Mouse (Mus musculus): ENCODE data around the gene Mdm4. TPM values are rescaled to one million over a fixed set of nuclear protein-coding genes. Genes with fewer than 3 reads are reported as not detected.

Mdm4 gene
- polyA plus RNA-seq (2016; fragmentation: Nextera tagmentation; extraction: Ambion mirVana), result 31.3 and 35.5 TPM in 2 replicates

- Histone ChIP-seq H3K9me3 (replicated peaks) (no peaks in the 10 kb centered on the region), H3K36me3 (no peaks in the 10 kb centered on the region), H3K27me3 (replicated peaks) (no peaks in the 10 kb centered on the region), H3K4me2 (no peak within 1 kb of the TSS), H3K4me3 (no peak within 1 kb of the TSS), H3K27ac (ENCODE audit: poor library complexity, severe bottlenecking) (no peak within 1 kb of the TSS), H3K9ac (no peak within 1 kb of the TSS), H3K4me1 (replicated peaks) (peaks cover 7% of the 10 kb centered on the region; the same call in 1 of the 2 replicates)
- ATAC-seq (ENCODE audit: insufficient number of reproducible peaks, low FRiP score), result no peak
- WGBS, result 91% methylated on average over 5 of the region's 5 CpGs
Observed at GRCm38 (mm10) chr1:133030461-133030860, at the start of gene Mdm4. Mdm4 (minus strand) TSS chr1:133030561.

DNA sequence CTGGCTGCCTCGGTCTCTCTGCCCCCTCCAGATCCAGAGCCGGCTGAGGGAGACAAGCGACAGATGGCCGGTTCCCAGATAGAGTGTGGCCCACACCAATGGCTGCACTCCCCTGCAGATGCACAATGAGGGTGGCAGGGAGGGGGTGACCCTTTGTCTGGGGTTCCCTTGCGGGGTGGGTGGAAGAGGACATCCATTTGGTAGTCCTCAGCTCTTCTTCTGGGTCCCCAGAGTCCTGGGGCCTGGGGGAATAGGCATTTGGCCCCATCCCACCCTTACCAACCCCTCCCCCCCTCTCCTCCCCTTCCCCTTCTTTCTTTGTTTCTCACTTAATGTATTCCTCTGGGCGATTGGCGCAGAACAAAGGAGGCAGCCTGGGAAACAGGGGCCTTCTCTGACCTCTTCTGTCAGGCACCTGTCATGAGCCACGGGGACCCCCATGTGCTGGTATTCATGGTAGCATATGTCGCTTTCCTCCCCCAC is 49.8 kb upstream of the Mdm4 start:
- Histone ChIP-seq H3K27me3 (replicated peaks) (no peaks in the 10 kb centered on the region), H3K4me2 (no peak overlapping the region), H3K4me3 (no peak overlapping the region), H3K9ac (no peak overlapping the region), H3K36me3 (peaks cover 72% of the 10 kb centered on the region), H3K4me1 (replicated peaks) (peaks cover 46% of the 10 kb centered on the region), H3K27ac (ENCODE audit: poor library complexity, severe bottlenecking) (no peak overlapping the region), H3K9me3 (replicated peaks) (no peaks in the 10 kb centered on the region)
- ATAC-seq (ENCODE audit: insufficient number of reproducible peaks, low FRiP score), result no peak
- 51% methylated on average over 9 of the region's 9 CpGs for WGBS

- no peak overlapping the region for H3K4me2 ChIP-seq
- no peaks in the 10 kb centered on the region for H3K9me3 ChIP-seq (replicated peaks)
- H3K9ac ChIP-seq, result no peak overlapping the region
- peaks cover 41% of the 10 kb centered on the region for H3K4me1 ChIP-seq (replicated peaks)
- no peak for ATAC-seq (ENCODE audit: insufficient number of reproducible peaks, low FRiP score)
- 80% methylated on average over 7 of the region's 7 CpGs for WGBS
- peaks cover 71% of the 10 kb centered on the region for H3K36me3 ChIP-seq
- no peak overlapping the region for H3K4me3 ChIP-seq
- H3K27me3 ChIP-seq (replicated peaks), result no peaks in the 10 kb centered on the region
- H3K27ac ChIP-seq (ENCODE audit: poor library complexity, severe bottlenecking), result no peak overlapping the region
Observed at GRCm38 (mm10) chr1:133079509-133079908, 49.1 kb upstream of the Mdm4 start.

GRCm38 (mm10) chr1:133078338-133078727 is 48.0 kb upstream of the Mdm4 start:
- WGBS, result 71% methylated on average over 1 of the region's 1 CpGs
- peak overlapping the region; percentile 20; the same call in 1 of the 2 replicates for H3K27ac ChIP-seq (ENCODE audit: poor library complexity, severe bottlenecking)
- H3K4me3 ChIP-seq, result no peak overlapping the region
- no peaks in the 10 kb centered on the region for H3K9me3 ChIP-seq (replicated peaks)
- ATAC-seq (ENCODE audit: insufficient number of reproducible peaks, low FRiP score), result no peak
- H3K9ac ChIP-seq, result no peak overlapping the region
- H3K4me2 ChIP-seq, result no peak overlapping the region
- H3K27me3 ChIP-seq (replicated peaks), result no peaks in the 10 kb centered on the region
- peaks cover 75% of the 10 kb centered on the region for H3K36me3 ChIP-seq
- H3K4me1 ChIP-seq (replicated peaks), result peaks cover 40% of the 10 kb centered on the region

DNA sequence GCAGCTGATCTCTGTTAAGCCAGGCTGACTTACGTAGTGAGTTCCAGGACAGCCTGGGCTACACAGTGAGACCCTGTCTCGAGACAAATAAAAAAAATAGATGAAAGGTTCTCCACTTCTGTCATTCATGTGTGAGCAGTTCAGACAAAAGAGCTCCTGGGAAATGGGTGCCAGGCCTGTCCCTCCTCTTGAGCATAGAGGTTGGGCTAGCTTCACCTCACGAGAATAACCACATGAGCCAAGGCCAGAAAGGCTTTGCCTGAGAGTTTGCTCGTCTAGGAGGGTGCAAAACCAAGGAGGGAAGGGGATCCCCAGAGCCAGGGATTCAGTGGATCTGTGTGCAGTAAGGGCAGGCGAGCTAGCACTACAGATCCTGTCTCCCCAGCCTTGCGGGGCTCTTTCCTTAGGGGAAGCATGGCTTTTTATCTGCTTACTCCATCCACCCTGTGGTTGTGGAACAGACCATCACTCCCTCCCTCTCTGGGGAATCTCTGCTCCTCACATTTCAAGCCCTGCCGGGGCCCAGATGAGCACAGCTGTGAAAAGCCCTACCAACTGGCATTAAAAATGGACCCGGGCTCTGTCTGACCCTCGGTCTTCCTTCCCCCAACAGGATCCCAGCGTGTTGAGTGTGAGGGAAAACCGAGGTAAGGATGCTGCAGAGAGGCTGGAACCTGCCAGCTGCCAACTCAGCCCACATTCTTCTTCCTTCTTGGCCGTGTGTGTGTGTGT is 47.4 kb upstream of the Mdm4 start:
- no peak overlapping the region for H3K4me2 ChIP-seq
- ATAC-seq (ENCODE audit: insufficient number of reproducible peaks, low FRiP score), result no peak

DNA sequence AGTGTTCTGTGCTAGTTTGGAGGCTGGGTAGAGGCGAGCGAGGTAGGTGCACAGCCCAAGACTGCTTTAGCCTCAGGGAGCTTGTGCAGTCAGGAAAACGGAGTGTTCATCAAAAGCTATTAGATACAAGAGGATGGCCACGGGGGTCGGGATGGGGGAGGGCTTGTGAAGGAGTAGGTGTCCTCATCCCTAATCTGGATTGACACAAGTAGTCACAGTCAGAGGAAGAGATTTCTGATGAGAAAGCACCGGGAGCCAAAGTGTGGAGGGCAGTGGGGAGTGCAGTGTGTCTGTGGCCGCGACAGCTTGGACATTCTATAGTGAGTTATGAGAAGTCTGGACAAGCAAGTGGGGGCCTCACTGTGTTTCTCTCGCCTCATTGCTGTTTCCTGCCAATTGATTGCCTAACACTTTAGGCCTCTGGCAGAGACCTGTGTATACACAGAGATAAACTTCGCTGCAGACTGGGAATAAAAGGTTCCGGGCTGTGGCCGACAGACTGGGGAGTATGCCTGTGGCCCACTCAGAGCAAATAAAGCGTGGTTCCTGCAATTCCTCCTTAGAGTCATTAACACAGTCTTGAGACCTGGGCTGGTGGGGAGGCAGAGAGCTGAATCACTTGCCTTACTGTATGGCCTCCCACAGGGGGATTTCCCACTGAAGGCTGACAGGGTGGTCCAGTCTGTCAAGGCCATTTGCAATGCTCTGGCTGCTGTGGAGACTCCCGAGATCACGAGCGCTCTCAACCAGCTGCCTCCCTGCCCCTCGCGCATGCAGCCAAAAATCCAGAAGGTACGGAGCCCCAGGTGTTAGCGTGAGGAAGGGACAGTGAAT is 46.5 kb upstream of the Mdm4 start:
- Histone ChIP-seq H3K4me2 (no peak overlapping the region), H3K9ac (no peak overlapping the region), H3K27ac (ENCODE audit: poor library complexity, severe bottlenecking) (peak overlapping the region; percentile 71), H3K4me3 (no peak overlapping the region), H3K36me3 (peaks cover 64% of the 10 kb centered on the region), H3K27me3 (replicated peaks) (no peaks in the 10 kb centered on the region), H3K4me1 (replicated peaks) (peaks cover 47% of the 10 kb centered on the region), H3K9me3 (replicated peaks) (no peaks in the 10 kb centered on the region)
- 43% methylated on average over 20 of the region's 20 CpGs for WGBS
- ATAC-seq (ENCODE audit: insufficient number of reproducible peaks, low FRiP score), result peak; percentile 46; the same call in 1 of the 2 replicates

More for the DNA sequence above, 47.4 kb upstream of the Mdm4 start:
- H3K36me3 ChIP-seq, result peaks cover 69% of the 10 kb centered on the region
- WGBS, result 54% methylated on average over 11 of the region's 12 CpGs
- peaks cover 41% of the 10 kb centered on the region for H3K4me1 ChIP-seq (replicated peaks)
- no peaks in the 10 kb centered on the region for H3K27me3 ChIP-seq (replicated peaks)
- H3K4me3 ChIP-seq, result no peak overlapping the region
- peak overlapping the region; percentile 71 for H3K27ac ChIP-seq (ENCODE audit: poor library complexity, severe bottlenecking)
- no peak overlapping the region for H3K9ac ChIP-seq
- no peaks in the 10 kb centered on the region for H3K9me3 ChIP-seq (replicated peaks)

DNA sequence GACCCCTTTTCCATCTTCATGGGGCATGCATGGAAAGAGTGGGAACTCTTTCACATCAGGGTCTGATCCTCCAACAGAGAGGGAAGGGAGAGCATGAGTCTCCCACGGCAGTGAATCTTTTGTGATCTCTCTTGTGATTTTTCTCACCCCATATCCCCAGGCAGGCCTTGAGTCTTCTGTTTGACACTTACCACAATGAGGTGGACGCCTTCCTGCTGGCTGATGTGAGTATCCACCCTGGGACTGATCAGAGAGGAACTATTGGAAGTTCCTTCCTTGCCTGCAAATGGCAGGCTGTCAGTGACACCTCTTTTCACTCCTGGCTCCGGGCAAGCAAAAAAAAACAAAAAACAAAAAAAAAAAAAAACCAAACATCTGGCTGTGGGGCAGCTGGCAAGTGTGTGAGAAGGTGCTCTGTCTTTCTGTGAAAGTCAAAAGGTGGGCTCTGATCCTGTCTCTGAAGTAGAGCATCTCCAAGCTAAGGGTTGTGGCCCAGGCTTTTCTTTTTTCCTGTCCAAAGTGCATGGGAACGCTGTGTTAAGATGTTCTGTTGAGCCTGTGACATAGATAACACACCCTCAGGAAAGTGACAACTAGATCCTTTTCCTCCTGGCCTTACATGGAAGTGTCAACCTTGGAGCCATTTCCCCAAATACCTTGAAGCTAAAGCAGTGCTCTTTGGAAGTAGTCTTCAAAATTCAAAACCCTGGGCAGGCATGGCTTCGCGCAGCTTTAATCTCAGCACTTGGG is 45.5 kb upstream of the Mdm4 start:
- Histone ChIP-seq H3K4me1 (replicated peaks) (peaks cover 57% of the 10 kb centered on the region), H3K4me3 (no peak overlapping the region), H3K27ac (ENCODE audit: poor library complexity, severe bottlenecking) (peak overlapping the region; percentile 71), H3K36me3 (peaks cover 56% of the 10 kb centered on the region), H3K4me2 (no peak overlapping the region), H3K9me3 (replicated peaks) (no peaks in the 10 kb centered on the region), H3K27me3 (replicated peaks) (no peaks in the 10 kb centered on the region), H3K9ac (no peak overlapping the region)
- ATAC-seq (ENCODE audit: insufficient number of reproducible peaks, low FRiP score), result no peak
- 58% methylated on average over 6 of the region's 6 CpGs for WGBS

DNA sequence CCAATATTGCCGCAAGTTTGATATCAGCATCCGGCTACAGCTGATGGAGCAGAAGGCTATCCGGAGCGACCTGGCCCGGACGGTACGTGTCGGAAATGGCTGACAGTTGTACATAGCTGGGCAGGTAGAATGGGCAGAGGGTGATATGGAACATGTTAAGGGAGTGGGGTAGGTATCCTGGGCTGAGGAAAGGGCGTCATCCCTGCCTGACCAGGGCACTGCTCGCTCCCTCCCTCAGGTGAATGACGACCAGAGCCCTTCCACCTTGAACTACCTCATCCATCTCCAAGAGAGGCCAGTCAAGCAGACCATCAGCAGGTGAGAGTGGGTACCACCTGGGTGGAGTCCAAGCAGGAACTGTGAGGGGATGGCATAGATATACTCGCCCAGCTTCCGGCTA is 44.2 kb upstream of the Mdm4 start:
- peaks cover 70% of the 10 kb centered on the region for H3K4me1 ChIP-seq (replicated peaks)
- WGBS, result 86% methylated on average over 13 of the region's 13 CpGs

DNA sequence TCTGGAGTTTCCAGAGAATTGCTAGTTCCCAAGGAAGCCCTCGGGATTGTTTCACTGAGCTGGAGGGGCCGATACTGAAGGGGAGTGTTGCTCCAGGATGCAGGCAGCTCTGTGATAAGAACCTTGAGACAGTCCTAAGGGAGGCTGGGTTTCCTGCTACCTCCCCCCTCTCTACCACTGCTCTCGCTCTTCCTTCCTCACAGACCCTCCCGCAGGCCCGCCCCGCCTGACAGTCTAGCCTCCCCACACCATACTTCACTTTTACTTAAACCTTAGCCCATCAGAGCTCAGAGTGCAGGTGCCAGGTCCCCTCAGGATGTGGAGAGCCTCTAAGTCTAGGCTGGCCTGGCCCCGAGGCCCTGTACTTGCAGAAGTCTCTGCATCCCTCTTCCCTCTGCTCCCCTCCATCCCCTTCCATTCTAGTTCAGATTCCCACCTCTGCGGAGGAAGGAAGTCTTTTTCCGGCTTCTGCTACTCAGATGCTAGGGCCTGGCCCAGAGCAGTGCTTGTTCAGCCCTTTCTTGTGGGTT is 43.0 kb upstream of the Mdm4 start:
- H3K9me3 ChIP-seq (replicated peaks), result no peaks in the 10 kb centered on the region
- H3K27me3 ChIP-seq (replicated peaks), result no peaks in the 10 kb centered on the region
- peak; percentile 79 for ATAC-seq (ENCODE audit: insufficient number of reproducible peaks, low FRiP score)
- 19% methylated on average over 9 of the region's 9 CpGs for WGBS
- H3K4me1 ChIP-seq (replicated peaks), result peaks cover 82% of the 10 kb centered on the region
- H3K36me3 ChIP-seq, result peaks cover 32% of the 10 kb centered on the region
- H3K9ac ChIP-seq, result 0 out of 2 replicates have a peak overlapping the region, but pooled peaks have one; percentile 5
- no peak overlapping the region for H3K4me3 ChIP-seq
- peak overlapping the region; percentile 89 for H3K27ac ChIP-seq (ENCODE audit: poor library complexity, severe bottlenecking)
- no peak overlapping the region for H3K4me2 ChIP-seq

More for the DNA sequence above, 44.2 kb upstream of the Mdm4 start:
- Histone ChIP-seq H3K27ac (ENCODE audit: poor library complexity, severe bottlenecking) (peak overlapping the region; percentile 72; the same call in 1 of the 2 replicates), H3K27me3 (replicated peaks) (no peaks in the 10 kb centered on the region), H3K9me3 (replicated peaks) (no peaks in the 10 kb centered on the region), H3K9ac (no peak overlapping the region), H3K4me3 (no peak overlapping the region), H3K4me2 (no peak overlapping the region), H3K36me3 (peaks cover 43% of the 10 kb centered on the region)
- no peak for ATAC-seq (ENCODE audit: insufficient number of reproducible peaks, low FRiP score)

GRCm38 (mm10) chr1:133071666-133072381 is 41.5 kb upstream of the Mdm4 start:
- no peak overlapping the region for H3K4me2 ChIP-seq
- no peaks in the 10 kb centered on the region for H3K27me3 ChIP-seq (replicated peaks)
- H3K36me3 ChIP-seq, result peaks cover 25% of the 10 kb centered on the region
- no peaks in the 10 kb centered on the region for H3K9me3 ChIP-seq (replicated peaks)
- H3K27ac ChIP-seq (ENCODE audit: poor library complexity, severe bottlenecking), result peak overlapping the region; percentile 89
- peaks cover 83% of the 10 kb centered on the region for H3K4me1 ChIP-seq (replicated peaks)
- ATAC-seq (ENCODE audit: insufficient number of reproducible peaks, low FRiP score), result no peak
- H3K9ac ChIP-seq, result 0 out of 2 replicates have a peak overlapping the region, but pooled peaks have one; percentile 31
- H3K4me3 ChIP-seq, result no peak overlapping the region
- WGBS, result 62% methylated on average over 16 of the region's 16 CpGs
